Mouse (Mus musculus) urinary bladder, postnatal 36 days (tissue): ENCODE results near the gene Rnf144b.

Experiments used
- DNase-seq, 2 experiments: peaks; one replicate each; pipeline ENCODE4 v3.0.0; 2022; ENCODE audit warnings: low spot score in 2 of 2, mixed read lengths in 1 of 2

Gene Rnf144b

DNA sequence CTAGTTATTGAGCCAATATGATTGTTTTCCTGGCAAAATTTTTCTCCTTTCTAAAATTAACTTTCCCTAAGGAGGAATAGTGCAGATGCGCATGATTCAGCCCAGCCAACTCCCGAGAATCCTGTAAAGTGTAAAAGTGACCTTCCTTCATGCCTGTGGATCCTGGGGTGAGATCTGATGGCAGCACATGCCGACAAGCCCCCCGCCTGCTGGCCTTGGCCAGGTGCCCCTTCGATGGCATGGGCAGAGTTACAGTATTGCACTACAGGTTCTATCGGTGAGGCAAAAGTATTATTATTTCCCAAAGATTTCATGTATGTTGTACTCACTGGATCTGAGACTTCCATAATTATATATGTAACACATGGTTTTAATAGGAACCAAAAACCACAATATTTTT is 2.5 kb downstream of the Rnf144b start:
- no peak for DNase-seq

- DNase-seq, result no peak
Observed at GRCm38 (mm10) chr13:47125595-47125994, 3.1 kb downstream of the Rnf144b start.

DNA sequence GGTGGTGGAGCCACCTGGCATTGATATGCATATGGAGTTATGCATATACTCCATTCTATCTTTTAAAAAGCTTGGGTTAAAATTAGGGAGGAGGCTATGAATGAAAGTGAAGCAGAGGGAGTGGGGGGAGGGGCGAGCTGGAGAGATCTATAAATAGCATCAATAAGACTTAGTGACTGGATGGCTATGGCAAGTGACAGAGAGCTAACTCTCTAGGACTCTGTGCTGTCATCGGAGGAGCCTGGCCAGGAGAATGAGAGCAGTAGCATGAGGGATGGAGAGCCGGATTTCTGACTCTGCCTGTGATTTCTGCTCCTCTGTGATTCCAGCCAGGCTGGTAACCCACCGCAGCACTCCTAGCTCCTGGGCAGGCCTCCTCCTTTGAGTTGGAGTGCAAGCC is 6.6 kb downstream of the Rnf144b start:
- DNase-seq, result no peak

- DNase-seq, result no peak
Observed at GRCm38 (mm10) chr13:47133058-47133457, 10.6 kb downstream of the Rnf144b start.

DNA sequence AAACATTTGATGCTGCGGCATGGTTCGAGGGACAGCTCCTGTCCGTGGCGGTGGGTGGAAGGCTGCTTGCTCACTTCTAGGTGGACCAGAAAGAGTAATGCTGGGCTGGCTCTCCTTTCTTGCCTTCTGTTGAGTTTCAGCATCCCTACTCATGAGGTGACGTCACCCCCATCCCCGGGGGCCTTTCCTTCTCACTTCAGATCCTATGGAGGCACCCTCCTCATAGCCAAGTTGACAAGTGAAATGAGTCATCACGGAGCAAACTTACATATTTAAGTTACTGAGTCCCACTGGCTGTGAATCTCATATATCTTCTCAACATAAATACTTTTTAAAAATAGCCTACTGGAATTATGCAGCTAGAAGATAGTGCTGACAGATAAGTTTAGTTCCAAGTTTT is 12.4 kb downstream of the Rnf144b start:
- no peak for DNase-seq

GRCm38 (mm10) chr13:47135741-47136140 is 13.3 kb downstream of the Rnf144b start:
- no peak for DNase-seq

- no peak for DNase-seq
Observed at GRCm38 (mm10) chr13:47142764-47143163, 20.3 kb downstream of the Rnf144b start.

- DNase-seq, result no peak
Observed at GRCm38 (mm10) chr13:47145939-47146338, 23.5 kb downstream of the Rnf144b start.

- no peak for DNase-seq
Observed at GRCm38 (mm10) chr13:47146388-47146787, 23.9 kb downstream of the Rnf144b start.

- no peak for DNase-seq
Observed at GRCm38 (mm10) chr13:47148573-47148972, 26.1 kb downstream of the Rnf144b start.

- no peak for DNase-seq
Observed at GRCm38 (mm10) chr13:47149993-47150392, 27.5 kb downstream of the Rnf144b start.

GRCm38 (mm10) chr13:47151060-47151459 is 28.6 kb downstream of the Rnf144b start:
- DNase-seq, result no peak

DNA sequence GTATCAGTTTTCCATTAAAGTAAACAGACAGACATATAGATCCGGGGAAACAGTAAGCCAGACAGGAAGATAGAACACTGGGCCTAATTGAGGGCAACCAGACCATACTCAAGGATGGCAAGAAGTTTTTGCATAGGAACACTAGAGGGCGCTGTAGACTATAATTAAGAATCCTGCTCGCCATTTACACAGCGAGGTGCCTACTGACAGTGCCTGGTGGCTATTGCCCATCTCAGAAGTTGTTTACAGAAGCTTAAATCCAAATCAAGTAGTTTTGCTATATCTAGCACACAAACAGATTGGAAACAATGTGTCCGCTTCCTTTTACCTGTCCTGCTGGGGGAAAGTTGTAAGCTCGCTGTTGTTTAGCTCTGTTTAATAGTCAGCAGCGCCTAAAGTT is 29.9 kb downstream of the Rnf144b start:
- peak in 1 of 2 experiments; percentile 21 for DNase-seq

DNA sequence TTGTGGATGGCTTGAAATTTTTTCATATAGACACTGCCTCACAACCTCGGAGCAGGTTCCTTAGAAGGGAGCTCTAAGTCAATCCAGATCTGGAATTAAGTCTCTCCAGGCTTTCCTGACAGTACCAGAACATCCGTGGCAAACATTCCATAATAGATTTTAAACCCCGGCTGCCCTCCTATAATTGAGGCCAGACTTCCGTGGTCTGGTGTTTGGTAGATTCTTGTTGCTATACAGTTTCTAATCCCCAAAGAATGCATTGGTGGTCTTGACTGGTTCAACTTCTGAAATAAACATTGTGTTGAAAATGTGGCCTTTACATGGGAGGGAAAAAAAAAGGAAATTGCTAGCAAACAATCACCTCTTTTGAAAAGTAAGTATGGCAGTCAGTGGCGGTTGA is 30.8 kb downstream of the Rnf144b start:
- no peak for DNase-seq

- no peak for DNase-seq
Observed at GRCm38 (mm10) chr13:47154866-47155265, 32.4 kb downstream of the Rnf144b start.

DNA sequence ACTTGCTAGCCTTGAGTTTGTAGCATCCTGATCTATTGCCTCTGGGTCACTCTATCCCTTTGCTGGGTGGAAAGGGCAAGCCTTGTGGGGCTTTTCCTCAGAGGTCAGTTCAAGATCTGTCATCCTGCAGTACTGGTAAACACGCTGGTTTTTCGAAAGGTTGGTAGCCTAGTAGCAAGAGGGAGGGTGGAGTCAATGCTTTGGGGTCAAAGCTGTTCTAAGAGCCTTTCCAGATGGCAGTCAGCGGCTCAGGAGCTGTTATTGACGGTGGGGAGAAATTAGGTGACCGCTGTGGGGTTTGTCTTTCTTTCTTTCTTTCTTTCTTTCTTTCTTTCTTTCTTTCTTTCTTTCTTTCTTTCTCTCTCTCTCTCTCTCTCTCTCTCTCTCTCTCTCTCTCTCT is 34.4 kb downstream of the Rnf144b start:
- no peak for DNase-seq

DNA sequence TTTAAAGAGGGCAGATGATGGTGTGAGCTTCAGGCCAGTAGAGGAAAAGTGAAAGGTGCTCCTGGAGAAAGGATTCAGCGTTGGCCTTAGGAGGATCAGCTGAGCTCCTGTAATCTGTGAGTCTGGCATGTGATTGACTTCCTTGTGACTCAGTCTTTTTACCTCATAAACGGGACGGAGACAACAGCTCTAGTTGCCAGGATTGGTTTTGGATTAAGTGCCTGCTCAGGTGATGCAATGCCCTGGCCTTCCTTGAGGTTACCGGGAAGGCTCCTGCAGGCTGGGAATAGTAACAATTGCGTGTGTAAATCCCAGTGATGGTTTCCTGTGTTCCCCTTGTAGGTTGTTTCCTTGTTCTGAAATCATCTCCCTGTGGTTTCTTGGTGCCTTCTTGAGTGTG is 39.5 kb downstream of the Rnf144b start:
- DNase-seq, result no peak

GRCm38 (mm10) chr13:47164732-47165131 is 42.3 kb downstream of the Rnf144b start:
- DNase-seq, result no peak

- DNase-seq, result no peak
Observed at GRCm38 (mm10) chr13:47165261-47165660, 42.8 kb downstream of the Rnf144b start.

- peak in 1 of 2 experiments; percentile 47 for DNase-seq
Observed at GRCm38 (mm10) chr13:47168484-47168883, 46.0 kb downstream of the Rnf144b start.

DNA sequence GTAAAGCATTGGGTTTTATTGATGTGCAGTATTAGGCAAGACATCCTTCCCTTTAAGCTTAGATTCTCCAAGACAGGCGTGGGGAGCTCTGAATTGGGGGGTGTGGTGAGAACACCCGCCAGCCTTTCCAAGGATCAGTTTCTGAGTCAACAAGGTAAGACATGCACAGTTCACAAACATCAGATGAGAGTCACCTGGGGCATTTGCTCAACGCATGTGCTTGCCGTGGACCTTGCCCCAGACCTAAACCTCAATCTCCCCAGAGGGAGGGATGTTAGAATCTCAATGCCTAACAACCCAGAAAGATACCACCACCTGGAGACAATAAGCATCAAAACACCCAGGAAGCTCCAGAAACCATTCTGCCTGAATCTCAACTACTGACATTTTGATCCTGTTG is 47.6 kb downstream of the Rnf144b start:
- no peak for DNase-seq

DNA sequence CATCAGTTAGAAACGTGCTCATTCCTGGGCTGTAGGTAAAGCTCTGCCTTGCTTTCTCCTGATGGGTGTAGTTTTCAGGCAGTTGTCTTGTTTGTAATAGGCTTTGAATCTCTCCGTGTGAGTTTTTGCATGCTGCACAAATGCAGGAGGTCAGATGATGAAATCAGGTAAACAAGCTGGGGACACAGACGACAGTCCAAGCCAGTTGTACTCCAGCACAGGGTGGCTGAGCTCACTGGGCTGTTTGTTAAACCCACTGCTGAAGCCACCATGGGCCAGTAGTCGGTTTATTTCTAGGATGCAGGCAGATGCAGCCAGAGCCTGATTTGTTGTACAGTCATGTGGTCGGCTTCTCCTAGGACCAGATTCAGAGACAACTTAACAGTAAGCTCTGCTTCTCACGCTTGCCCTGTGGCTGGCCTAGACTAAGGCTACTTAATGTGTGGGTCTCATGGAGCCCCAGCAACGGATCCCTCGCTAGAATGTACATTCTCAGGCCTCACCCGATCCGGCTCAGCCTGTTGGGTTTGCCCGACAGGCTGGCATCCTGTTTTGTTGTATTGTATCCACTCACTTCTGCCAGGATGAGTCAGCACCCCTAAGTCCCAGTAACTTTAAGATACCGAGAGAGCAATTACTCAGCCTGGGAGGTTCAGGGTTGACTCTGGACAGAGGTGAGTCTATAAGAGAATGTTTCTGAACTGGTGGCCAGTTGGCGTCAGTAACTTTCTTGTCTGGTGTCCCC is 48.5 kb downstream of the Rnf144b start:
- DNase-seq, result peak; percentile 71 to 80

DNA sequence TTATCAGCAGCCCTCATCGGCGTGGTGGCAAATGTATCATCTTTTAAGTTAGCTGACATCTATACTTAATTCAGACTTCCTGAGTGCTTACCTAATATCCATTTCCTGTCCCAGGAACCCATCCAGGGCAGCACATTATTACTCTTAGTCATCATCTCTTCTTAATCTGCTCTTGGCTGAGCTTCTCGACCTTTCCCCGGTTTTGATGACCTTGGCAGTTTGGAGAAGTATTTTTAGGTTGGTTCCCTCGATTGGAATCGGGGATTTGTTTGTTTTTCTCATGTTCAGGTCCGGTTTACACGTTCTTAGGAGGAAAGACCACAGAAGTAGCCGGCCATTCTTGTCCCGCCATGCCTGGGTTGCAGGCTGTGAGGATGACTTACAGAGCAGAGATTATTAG is 50.4 kb downstream of the Rnf144b start:
- DNase-seq, result no peak

DNA sequence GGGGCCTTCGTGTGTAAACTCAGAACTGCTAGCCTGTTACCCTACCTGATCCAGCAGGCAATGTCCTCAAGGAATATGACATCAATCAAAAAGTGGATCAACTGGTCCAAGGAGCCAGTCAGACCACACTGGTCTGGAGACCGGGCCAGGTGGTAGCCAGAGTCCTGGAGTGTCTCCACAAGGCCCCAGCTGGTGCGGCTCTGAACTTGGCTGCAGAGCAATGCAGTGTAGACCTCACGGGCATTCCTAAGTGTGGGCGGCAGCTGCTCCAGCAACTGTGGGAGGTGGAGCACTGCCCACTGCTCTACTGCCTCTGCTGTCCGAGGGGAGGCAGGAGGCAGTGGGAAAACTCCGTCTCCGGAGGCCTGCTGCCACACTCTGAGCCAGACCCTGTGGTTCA is 55.7 kb downstream of the Rnf144b start:
- DNase-seq, result no peak
